Mouse (Mus musculus) cerebellum, adult 11-12 months (tissue): ENCODE measurements at regions not wholly inside any gene's neighbourhood (a gene's known extent, or its start where the extent isn't known, plus 50 kb on each side); places are given as distances from the start of the nearest gene placed in this dataset.

ENCODE experiments used
- DNase-seq: peaks from one replicate; pipeline ENCODE4 v3.0.0; 2022

GRCm38 (mm10) chr4:22300206-22300605, 57.1 kb upstream of the Fbxl4 start:
- no peak for DNase-seq

GRCm38 (mm10) chr4:22301148-22301942, 56.0 kb upstream of the Fbxl4 start:
- DNase-seq = no peak

GRCm38 (mm10) chr4:22301943-22302215, 55.5 kb upstream of the Fbxl4 start:
- no peak for DNase-seq

GRCm38 (mm10) chr4:22302262-22302661, 55.1 kb upstream of the Fbxl4 start:
- no peak for DNase-seq
